Mouse (Mus musculus): ENCODE results near the gene Smbd1.

GRCm38 (mm10) chr16:32795177-32795576, 15.1 kb downstream of the Smbd1 start:
- no peak for TF ChIP-seq POLR2A (IDR thresholded peaks at IDR 0.05; ENCODE audit: low read depth, low read length)
- TF ChIP-seq CTCF (conservative IDR thresholded peaks at IDR 0.05; ENCODE audit: insufficient read depth, insufficient read length, low read depth, low read length) = no peak

Data from kidney, adult 2 months (tissue).